Mouse (Mus musculus) brain, embryonic 14.5 days (tissue): ENCODE measurements around the gene Hdac11.

Experiments
- CTCF ChIP-seq: fragments of 200-500 bp; IDR thresholded peaks from 2 replicates; pipeline ENCODE4 v1.5.1; 2012; ENCODE audit warnings: inconsistent platforms, mild to moderate bottlenecking, moderate library complexity, borderline replicate concordance; ENCODE audit not compliant: insufficient read depth, insufficient read length; ENCODE audit errors: extremely low read depth
- POLR2A ChIP-seq: fragments of 200-500 bp; IDR thresholded peaks from 2 replicates; pipeline ENCODE4 v1.6.1; 2012; ENCODE audit warnings: mild to moderate bottlenecking, inconsistent platforms, borderline replicate concordance; ENCODE audit not compliant: poor library complexity, insufficient read depth, insufficient read length, severe bottlenecking; ENCODE audit errors: extremely low read depth

DNA sequence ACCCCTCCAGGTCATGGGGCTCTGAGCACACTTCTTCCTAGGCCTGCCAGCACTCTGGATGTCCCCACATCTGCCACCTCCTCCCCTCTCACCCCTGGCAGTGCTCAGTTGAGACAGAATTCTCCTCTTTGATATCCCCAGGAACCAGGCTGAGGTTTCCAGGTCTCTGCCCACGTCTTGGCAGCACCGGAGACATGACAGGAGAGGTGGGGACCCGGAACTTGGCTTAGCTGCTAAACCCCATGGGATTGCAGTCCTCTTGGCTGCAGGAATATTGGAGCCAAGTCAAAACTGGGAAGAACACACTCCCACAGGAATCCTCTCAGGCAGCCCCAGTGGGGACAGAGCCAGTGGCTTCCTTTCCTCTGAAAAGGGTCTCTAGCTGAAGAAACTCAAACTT, 31.4 kb downstream of the Hdac11 start:
- TF ChIP-seq POLR2A (no peak), CTCF (no peak)
